Mouse (Mus musculus) Muller cell, postnatal 12 days (primary cell): ENCODE data around the gene Dnajc8.
"Not testable (repeated sequence)": the region's sequence is repeated elsewhere in the genome, so short reads cannot be mapped to it uniquely, and the experiment has no call there.

Source experiments
- DNase-seq: peaks from one replicate; pipeline ENCODE4 v3.0.0-alpha.2; 2015; ENCODE audit errors: inconsistent ontology term

The Dnajc8 gene

DNA sequence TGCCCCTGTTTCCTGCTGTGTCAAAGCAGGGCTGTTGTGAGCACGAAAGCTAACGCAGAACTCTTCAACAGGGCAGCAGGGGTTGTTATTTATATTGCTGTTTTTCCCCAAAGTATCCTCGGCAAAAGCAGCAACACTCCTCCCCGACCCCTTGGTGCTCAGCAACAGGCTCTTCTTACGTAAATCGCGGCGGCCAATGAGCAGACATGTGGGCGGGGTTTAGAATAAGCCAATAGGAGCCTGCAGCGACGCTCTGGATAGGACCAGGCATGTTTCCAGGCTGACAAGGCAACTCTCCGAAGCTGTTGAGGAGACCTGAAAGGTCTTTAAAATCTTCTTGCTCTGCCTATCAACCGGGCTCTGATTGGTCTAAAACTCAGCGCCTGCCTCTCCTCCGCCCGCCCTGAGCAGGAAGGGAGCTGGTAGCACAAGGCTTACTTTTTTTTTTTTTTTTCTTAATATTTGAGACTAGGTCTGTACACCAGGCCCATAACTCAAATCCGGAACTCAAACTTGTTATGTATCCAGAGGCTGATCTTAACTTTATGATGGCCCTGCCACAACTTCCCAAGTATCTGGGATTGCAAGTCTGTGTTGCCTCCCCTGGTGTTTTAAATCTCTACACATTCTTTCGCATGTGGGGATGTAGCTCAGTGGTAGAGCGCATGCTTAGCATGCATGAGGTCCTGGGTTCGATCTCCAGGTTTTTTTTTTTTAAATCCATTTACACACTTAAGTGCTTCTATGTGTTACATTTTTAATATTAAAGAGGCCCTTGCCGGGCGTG is 19.8 kb upstream of the Dnajc8 start:
- peak; percentile 97 for DNase-seq

GRCm38 (mm10) chr4:132518066-132518465 is 17.3 kb upstream of the Dnajc8 start:
- DNase-seq = no peak

DNA sequence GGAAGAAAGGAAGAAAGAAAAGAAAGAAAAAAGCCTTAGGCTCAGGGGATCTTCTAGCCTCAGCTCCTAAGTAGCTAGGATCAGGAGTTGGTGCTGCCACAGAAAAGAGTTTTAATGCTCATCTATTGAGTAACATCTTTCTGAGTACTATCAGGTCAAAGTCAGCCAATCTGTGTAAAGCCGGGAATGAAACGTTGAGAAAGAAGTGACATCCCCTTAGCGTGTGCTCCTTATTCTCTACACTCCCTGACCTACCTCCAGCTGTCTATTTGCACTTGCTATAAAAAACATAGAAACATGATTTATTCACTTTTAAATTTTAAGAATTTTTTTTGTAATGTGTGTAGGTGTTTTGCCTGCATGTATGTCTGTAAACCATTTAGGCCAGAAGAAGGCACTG is 16.2 kb upstream of the Dnajc8 start:
- no peak for DNase-seq

DNA sequence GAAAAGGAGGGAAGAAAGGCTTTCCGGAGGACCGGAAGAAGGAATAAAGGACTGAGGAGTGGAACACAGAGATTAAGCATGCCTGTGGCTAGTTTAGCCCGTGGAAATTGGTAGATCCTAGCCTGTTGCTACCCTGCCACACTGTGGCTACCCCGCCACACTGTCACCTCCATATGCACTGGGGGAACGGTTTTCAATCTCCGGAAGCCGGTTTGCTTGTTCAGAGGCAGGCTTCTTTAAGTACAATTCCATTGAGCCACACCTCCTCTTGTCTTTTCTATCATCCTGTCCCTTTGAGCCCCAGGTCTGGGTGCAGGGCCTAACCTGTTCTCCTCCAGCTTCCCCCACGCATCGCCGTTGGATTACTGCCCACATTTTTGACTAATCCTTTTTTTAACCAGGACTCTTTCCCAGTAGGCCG is 11.0 kb upstream of the Dnajc8 start:
- DNase-seq = no peak

GRCm38 (mm10) chr4:132524808-132525207 is 10.5 kb upstream of the Dnajc8 start:
- DNase-seq = no peak

DNA sequence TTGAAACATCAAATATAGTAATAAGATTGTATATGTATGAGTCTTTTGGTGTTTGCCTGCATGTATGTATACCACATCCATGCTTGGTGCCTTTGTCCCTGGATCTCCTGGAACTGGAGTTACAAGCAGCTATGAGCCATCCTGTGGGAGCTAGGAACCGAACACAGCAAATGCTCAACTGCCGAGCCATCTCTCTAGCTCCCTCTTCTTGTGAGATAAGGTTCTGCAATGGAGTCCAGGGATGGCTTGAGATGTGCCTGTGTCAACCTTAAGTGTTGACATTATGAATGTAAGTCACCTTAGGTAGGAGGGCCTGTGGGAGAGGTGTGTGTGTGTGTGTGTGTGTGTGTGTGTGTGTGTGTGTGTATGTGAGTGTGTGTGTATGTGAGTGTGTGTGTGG is 8.7 kb upstream of the Dnajc8 start:
- DNase-seq = no peak

DNA sequence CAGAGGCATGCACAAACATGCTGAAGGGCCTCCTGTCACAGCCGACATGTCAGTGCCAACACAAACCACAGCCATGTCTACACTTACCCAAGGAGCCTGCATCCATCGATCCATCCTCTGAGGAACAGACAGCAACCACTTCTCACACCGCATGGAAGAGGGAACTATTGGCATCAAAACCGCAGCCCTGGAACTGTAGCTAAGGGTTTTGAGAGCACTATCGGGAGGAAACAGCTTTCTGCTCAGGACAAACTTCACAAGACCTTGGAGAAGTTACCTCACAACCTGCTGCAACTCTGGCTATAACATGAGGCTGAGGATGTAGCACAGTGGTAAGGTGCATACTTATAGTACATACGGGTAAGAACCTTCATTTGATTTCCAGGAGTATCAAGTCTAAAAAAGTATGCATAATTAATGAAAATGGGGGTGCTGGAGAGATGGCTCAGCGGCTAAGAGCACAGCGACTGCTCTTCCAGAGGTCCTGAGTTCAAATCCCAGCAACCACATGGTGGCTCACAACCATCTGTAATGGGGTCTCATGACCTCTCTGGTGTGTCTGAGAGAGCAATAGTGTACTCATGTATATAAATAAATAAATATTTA is 7.3 kb upstream of the Dnajc8 start:
- no peak for DNase-seq

GRCm38 (mm10) chr4:132529344-132529743 is 6.0 kb upstream of the Dnajc8 start:
- DNase-seq = no peak

DNA sequence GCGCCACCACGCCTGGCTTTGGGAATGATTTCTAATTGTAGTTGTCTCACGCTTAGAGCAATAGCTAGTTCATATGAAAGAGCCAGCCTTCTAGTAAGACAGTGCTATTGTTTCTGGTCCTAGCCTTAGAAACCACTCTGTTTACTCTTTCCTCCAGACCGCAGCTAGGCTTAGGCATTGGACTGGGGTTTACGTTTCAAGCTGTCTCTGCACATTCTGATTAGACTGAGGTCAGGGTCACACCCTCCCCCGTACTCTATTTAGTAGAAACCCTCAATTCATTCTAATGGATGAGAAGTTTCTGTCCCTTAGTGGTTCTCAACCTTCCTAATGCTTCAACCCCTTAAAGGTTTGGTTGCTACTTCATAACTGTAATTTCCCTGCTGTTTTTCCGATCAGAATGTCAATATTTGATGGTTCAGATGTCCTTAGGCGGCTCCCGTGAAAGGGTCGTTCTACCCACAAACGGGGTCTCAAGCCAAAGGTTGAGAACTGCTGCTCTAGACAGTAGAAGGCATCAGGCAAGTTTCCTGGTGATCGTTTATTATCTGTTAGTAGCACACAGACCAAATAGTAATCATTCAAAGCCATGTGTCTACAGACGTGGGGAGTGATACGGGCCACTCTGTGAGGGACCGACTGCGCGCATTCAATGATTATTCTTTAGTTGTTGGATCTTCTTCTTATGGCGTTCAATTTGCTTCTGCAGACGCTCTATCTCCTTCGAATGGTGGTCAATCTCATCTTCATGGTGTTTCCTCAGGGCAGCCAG is 5.1 kb upstream of the Dnajc8 start:
- no peak for DNase-seq

GRCm38 (mm10) chr4:132532496-132532895 is 2.9 kb upstream of the Dnajc8 start:
- no peak for DNase-seq

DNA sequence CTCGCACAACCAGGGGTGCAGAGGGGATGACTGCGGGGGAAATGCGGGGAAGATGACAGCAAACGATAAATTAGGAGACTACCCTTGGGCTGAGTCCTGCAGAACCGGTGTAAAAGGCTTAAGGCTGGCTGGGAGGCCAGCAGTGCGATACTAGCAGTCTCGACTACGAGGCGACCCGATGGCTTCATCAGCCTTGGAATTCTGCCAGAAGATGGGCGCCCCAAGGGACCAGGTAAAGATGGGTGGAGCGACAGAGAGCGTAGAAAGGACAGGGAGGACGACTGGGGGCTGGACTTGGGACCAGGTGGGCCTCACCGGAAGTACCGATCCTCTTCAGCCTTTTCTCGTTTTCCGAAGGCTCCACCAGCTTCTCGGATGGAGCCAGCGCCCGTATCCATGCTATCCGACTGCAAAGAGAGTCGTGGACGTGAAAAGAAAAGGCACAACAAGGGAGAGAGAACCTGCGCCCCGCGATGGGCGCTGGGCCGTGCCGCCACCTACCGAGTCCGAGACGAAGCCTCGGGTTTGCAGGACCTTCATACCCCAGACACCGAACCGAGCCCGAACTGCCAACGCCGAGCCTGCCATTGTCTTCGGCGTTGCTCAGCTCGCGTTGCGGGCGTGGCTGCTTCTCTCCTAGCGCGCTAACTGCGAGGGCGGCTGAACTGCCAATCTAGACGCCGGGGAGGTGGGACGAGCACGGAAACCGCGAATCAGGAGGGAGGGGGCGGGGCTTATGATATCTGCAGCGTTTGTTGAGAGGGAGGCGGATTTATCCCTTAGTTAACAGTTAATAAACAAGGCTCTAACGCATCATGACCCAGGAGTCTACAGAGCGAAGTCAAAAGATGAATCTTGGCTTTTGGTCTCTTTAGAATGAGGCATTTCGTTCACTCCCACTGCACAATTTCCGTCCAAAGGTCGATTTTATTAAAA is 2.1 kb upstream of the Dnajc8 start, which contains the start of gene Atpif1:
TSS of gene Atpif1 (minus strand) at position 679 of the 936 bp plus-strand sequence.
- peak; percentile 98 for DNase-seq

- no peak for DNase-seq
These were observed 4.1 kb downstream of the Dnajc8 start for GRCm38 (mm10) chr4:132539481-132539880.

DNA sequence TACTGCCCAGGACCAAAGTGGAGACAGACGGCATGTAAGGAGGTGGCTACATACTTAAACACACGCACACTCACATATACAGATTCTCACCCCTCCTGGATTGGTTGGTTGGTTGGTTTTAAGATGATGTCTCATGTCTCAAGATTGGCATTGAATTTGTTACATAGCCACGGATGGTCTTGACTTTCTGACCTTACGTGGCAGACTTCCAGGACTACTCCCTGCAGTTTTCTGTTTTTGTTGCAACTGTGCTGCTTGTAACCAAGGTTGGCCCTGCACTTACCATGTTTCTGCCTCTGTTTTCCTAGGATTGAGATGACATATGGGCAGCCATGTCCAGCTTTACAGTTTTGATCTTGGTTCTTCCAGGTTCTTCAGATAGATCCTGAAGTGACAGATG is 6.1 kb downstream of the Dnajc8 start:
- no peak for DNase-seq

GRCm38 (mm10) chr4:132542724-132543123 is 7.4 kb downstream of the Dnajc8 start:
- no peak for DNase-seq

GRCm38 (mm10) chr4:132545851-132546250 is 10.5 kb downstream of the Dnajc8 start:
- DNase-seq = peak; percentile 51

DNA sequence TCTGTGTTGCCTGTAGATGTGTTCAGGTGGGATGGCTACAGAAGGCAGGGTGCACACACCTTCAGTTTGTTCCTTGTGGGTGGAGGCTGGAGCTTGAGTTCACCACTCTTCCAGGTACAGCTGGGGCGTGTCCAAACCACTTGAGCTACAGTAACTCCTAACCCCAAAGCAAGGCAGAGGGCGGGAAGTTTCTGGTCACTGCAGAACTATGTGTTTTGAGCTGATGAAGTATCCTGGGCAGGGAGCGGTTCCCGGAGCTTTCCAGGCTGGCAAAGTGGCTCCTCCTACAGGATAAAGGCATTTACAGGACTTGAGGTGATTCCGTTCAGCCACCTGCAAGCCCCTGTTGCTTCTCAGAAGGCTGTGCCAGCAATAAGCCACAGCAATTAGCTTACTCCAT is 18.9 kb downstream of the Dnajc8 start:
- no peak for DNase-seq

DNA sequence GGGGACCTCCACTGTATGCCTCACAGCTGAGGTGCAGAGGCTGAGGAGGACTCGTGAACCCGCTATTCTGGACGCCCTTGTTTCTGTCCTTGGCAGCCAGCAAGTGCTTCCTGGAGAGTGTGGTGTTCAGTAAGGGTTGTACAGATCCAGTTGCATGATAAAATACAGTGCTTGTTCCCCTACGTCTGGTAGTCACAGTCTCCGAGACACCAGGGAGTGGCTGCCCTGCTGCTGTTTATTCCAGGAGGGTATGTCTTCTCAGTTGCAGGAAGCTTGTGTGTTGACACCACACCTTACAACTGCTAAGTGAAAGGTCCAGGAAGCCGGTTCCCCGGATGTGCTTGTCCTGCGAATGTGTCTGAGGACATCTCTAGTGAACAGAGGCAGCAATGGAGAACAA is 19.3 kb downstream of the Dnajc8 start:
- no peak for DNase-seq

GRCm38 (mm10) chr4:132555550-132555949 is 20.2 kb downstream of the Dnajc8 start:
- DNase-seq = not testable (repeated sequence)

GRCm38 (mm10) chr4:132563261-132563660 is 27.9 kb downstream of the Dnajc8 start:
- no peak for DNase-seq

- DNase-seq = peak; percentile 1
These were observed 28.6 kb downstream of the Dnajc8 start, which contains the start of gene Ptafr for GRCm38 (mm10) chr4:132563965-132564364. Gene Ptafr (plus strand): TSS chr4:132564067.

- DNase-seq = no peak
These were observed 29.9 kb downstream of the Dnajc8 start for GRCm38 (mm10) chr4:132565089-132565747.
